Mouse (Mus musculus) liver, embryonic 14.5 days (tissue): ENCODE results near the gene Zdhhc18.

ENCODE experiments used
- CTCF ChIP-seq: IDR thresholded peaks from 2 replicates; pipeline ENCODE4 v1.5.1; 2016; ENCODE audit warnings: antibody characterized with exemption, low read depth, control low read depth
- EP300 ChIP-seq: IDR thresholded peaks from 2 replicates; pipeline ENCODE4 v1.6.1; 2016; ENCODE audit warnings: antibody characterized with exemption, low read depth

- TF ChIP-seq CTCF (no peak), EP300 (no peak)
These were observed 30.3 kb downstream of the Zdhhc18 start for GRCm38 (mm10) chr4:133619473-133620136.
